Mouse (Mus musculus): ENCODE data around the gene Gm973.

Gene Gm973

GRCm38 (mm10) chr1:59543911-59544310 lies 27.8 kb downstream of the Gm973 start:
- no peak for DNase-seq

- no peak for DNase-seq
Measured at GRCm38 (mm10) chr1:59548486-59548885, 32.4 kb downstream of the Gm973 start.

GRCm38 (mm10) chr1:59549036-59549675 lies 33.1 kb downstream of the Gm973 start:
- DNase-seq = no peak

- no peak for DNase-seq
Measured at GRCm38 (mm10) chr1:59550227-59550626, 34.2 kb downstream of the Gm973 start.

- DNase-seq = no peak
Measured at GRCm38 (mm10) chr1:59550996-59551395, 34.9 kb downstream of the Gm973 start.

GRCm38 (mm10) chr1:59553708-59554107 lies 37.6 kb downstream of the Gm973 start:
- DNase-seq = no peak

- no peak for DNase-seq
Measured at GRCm38 (mm10) chr1:59563581-59563980, 47.5 kb downstream of the Gm973 start.

GRCm38 (mm10) chr1:59565804-59566203 lies 49.7 kb downstream of the Gm973 start:
- peak in 1 of 2 experiments; percentile 18 for DNase-seq

GRCm38 (mm10) chr1:59566281-59566680 lies 50.2 kb downstream of the Gm973 start:
- peak in 1 of 2 experiments; percentile 48 for DNase-seq

GRCm38 (mm10) chr1:59566926-59567325 lies 50.9 kb downstream of the Gm973 start:
- DNase-seq = peak; percentile 84 to 85

- DNase-seq = peak; percentile 74 to 75
Measured at GRCm38 (mm10) chr1:59567521-59567920, 51.5 kb downstream of the Gm973 start.

GRCm38 (mm10) chr1:59568283-59568682 lies 52.2 kb downstream of the Gm973 start:
- no peak for DNase-seq

- DNase-seq = no peak
Measured at GRCm38 (mm10) chr1:59569301-59569700, 53.2 kb downstream of the Gm973 start.

GRCm38 (mm10) chr1:59570767-59571166 lies 54.7 kb downstream of the Gm973 start:
- no peak for DNase-seq

GRCm38 (mm10) chr1:59571502-59571901 lies 55.4 kb downstream of the Gm973 start:
- DNase-seq = no peak

- no peak for DNase-seq
Measured at GRCm38 (mm10) chr1:59573843-59574242, 57.8 kb downstream of the Gm973 start.

GRCm38 (mm10) chr1:59574262-59575187 lies 58.5 kb downstream of the Gm973 start:
- DNase-seq = peak; percentile 36 to 51

GRCm38 (mm10) chr1:59578770-59579169 lies 62.7 kb downstream of the Gm973 start:
- DNase-seq = no peak

- DNase-seq = peak; percentile 69 to 73
Measured at GRCm38 (mm10) chr1:59579327-59579726, 63.3 kb downstream of the Gm973 start.

- DNase-seq = no peak
Measured at GRCm38 (mm10) chr1:59580131-59580751, 64.2 kb downstream of the Gm973 start.

GRCm38 (mm10) chr1:59580880-59581279 lies 64.8 kb downstream of the Gm973 start:
- DNase-seq = no peak

- DNase-seq = peak; percentile 88 to 91
Measured at GRCm38 (mm10) chr1:59584656-59585410, 68.8 kb downstream of the Gm973 start.

GRCm38 (mm10) chr1:59589271-59589670 lies 73.2 kb downstream of the Gm973 start:
- DNase-seq = no peak
